Comparison of ENCODE assay signal across 17 mouse cellular contexts in the genomic region with DNA sequence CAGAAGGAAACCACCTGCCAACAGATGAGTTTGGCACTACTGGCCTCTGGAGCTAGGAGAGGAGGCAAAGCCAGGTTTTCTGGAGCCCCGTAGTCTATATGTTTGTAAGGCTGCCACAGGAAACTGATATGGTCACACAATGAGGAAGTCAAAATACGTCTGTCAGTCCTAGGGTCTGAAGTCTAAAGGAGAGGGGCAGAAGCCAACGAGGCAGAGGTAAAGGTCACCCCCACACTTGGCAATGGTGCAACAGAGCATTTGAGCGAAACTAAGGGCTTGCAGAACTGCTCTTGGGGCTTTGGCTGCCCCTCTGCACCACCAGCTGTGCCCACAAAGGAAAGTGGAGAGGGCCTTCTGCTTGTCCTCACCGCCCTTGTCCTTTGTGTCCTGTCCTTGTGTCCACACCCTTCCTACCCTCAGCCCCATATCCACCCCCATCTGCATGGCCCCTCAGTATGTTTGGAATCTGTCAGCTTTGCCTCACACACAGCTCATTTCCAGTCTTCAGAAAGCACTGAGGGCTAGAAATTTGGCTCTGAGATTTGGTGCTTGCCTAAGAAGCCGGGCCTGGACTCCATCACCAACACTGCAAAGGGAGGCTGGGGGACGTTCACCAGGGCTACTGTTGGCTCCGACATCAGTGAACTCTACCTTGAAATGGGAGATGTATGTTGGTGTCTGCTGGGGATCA. TPM values are rescaled to one million over a fixed set of nuclear protein-coding genes. Genes with fewer than 3 reads are reported as not detected.
A peak's percentile ranks its signal among the peaks of the same experiment; 100 is the strongest.
DNase-seq lines count a peak whose midpoint lies in the region; ATAC-seq and TF ChIP-seq lines count a peak whose summit lies in the region.
"Had no signal": no experiment of that assay in that cellular context is flagged by ENCODE, and none has a peak within 500 bp of the region (broad histone marks: within the 10 kb centered on the region; RNA-seq: fewer than 3 reads in every experiment).

No protein-coding gene starts in this region.

- H3K36me3 ChIP-seq in liver, embryonic 13.5 days, result 0 out of 2 replicates have a peak, but pooled peaks cover 5% of the 10 kb centered on the region
- peaks cover 8% of the 10 kb centered on the region for H3K36me3 ChIP-seq in liver, postnatal 0 days (replicated peaks; ENCODE audit: insufficient read depth, low read length)
- H3K36me3 ChIP-seq in lung, postnatal 0 days (ENCODE audit: insufficient read depth, low read length), result no peaks in the 10 kb centered on the region

- no peak overlapping the region for H3K9ac ChIP-seq in liver, embryonic 13.5 days
- H3K9ac ChIP-seq in liver, postnatal 0 days (replicated peaks), result no peak overlapping the region
- H3K9ac ChIP-seq in lung, postnatal 0 days (replicated peaks; ENCODE audit: low read depth), result no peak overlapping the region
- H3K9ac ChIP-seq: forebrain, embryonic 13.5 days; liver, embryonic 14.5 days had no signal

- DNase-seq in heart, adult 11 months, result peak; percentile 82
- DNase-seq in heart, adult 9 months (ENCODE audit: low spot score in 2 of 2), result no peak
- DNase-seq in liver, embryonic 13.5 days, result no peak
- no peak for DNase-seq in liver, postnatal 0 days
- peak; percentile 91 for DNase-seq in lung, postnatal 0 days (ENCODE audit: low spot score)
- no peak for DNase-seq in layer of hippocampus, adult 9-11 months
- no peak for DNase-seq in Muller cell, postnatal 12 days (ENCODE audit: inconsistent ontology term)
- DNase-seq: cerebellum, adult 18-20 months; heart, adult 18-20 months; kidney, adult 18-20 months; kidney, postnatal 25 days; midbrain, embryonic 14.5 days; right cerebral cortex, postnatal 25 days; thymus, adult 18-20 months had no signal

- TF ChIP-seq CTCF in liver, postnatal 0 days (IDR thresholded peaks at IDR 0.05; ENCODE audit: low read depth), result no peak
- TF ChIP-seq CTCF in lung, postnatal 0 days (IDR thresholded peaks at IDR 0.05), result no peak

- H3K4me1 ChIP-seq in liver, embryonic 13.5 days (replicated peaks), result peaks cover 11% of the 10 kb centered on the region
- H3K4me1 ChIP-seq in liver, postnatal 0 days (ENCODE audit: insufficient read depth), result no peaks in the 10 kb centered on the region; the same call in 1 of the 2 replicates
- peaks cover 4% of the 10 kb centered on the region; the same call in 1 of the 2 replicates for H3K4me1 ChIP-seq in lung, postnatal 0 days (ENCODE audit: insufficient read depth, low read depth, low read length)
- H3K4me1 ChIP-seq: forebrain, embryonic 13.5 days had no signal

- TF ChIP-seq EP300 in liver, postnatal 0 days (IDR thresholded peaks at IDR 0.05; ENCODE audit: low read depth), result no peak
- peak; percentile 88 for TF ChIP-seq EP300 in lung, postnatal 0 days (IDR thresholded peaks at IDR 0.05)

- 41% methylated on average over 8 of the region's 8 CpGs for WGBS in liver, embryonic 13.5 days (ENCODE audit: insufficient replicate concordance)
- WGBS in liver, postnatal 0 days (ENCODE audit: insufficient replicate concordance), result 42% methylated on average over 8 of the region's 8 CpGs
- 41% methylated on average over 8 of the region's 8 CpGs for WGBS in lung, postnatal 0 days

- 0 out of 2 replicates have a peak, but pooled peaks have one; percentile 18 for ATAC-seq in liver, embryonic 13.5 days (ENCODE audit: low read depth)
- ATAC-seq in liver, postnatal 0 days, result no peak
- peak; percentile 86 for ATAC-seq in lung, postnatal 0 days
- 0 out of 2 replicates have a peak, but pooled peaks have one; percentile 14 for ATAC-seq in monocyte, adult 5-6 weeks (replicated peaks; ENCODE audit: insufficient number of reproducible peaks, low FRiP score, low TSS enrichment, poor library complexity, severe bottlenecking)
- ATAC-seq: forebrain, embryonic 13.5 days had no signal

- H3K4me3 ChIP-seq in liver, embryonic 13.5 days (replicated peaks), result no peak overlapping the region
- H3K4me3 ChIP-seq in liver, postnatal 0 days (ENCODE audit: low read depth, low read length), result no peak overlapping the region
- H3K4me3 ChIP-seq in lung, postnatal 0 days (ENCODE audit: low read depth, low read length), result no peak overlapping the region
- H3K4me3 ChIP-seq: forebrain, embryonic 13.5 days had no signal

- no peak overlapping the region for H3K27ac ChIP-seq in liver, embryonic 13.5 days
- no peak overlapping the region for H3K27ac ChIP-seq in liver, postnatal 0 days (ENCODE audit: low read depth)
- H3K27ac ChIP-seq in lung, postnatal 0 days (ENCODE audit: low read length), result peak overlapping the region; percentile 82
- H3K27ac ChIP-seq: forebrain, embryonic 13.5 days; liver, embryonic 14.5 days had no signal

- H3K27me3 ChIP-seq in liver, embryonic 13.5 days, result no peaks in the 10 kb centered on the region
- H3K27me3 ChIP-seq in liver, postnatal 0 days (ENCODE audit: insufficient read depth, low read length), result no peaks in the 10 kb centered on the region
- no peaks in the 10 kb centered on the region for H3K27me3 ChIP-seq in lung, postnatal 0 days (replicated peaks; ENCODE audit: insufficient read depth, low read length)
- H3K27me3 ChIP-seq: forebrain, embryonic 13.5 days had no signal

- no peaks in the 10 kb centered on the region for H3K9me3 ChIP-seq in liver, embryonic 13.5 days (replicated peaks)
- no peaks in the 10 kb centered on the region for H3K9me3 ChIP-seq in liver, postnatal 0 days (ENCODE audit: low read length)
- no peaks in the 10 kb centered on the region for H3K9me3 ChIP-seq in lung, postnatal 0 days (ENCODE audit: low read length)

- H3K4me2 ChIP-seq in liver, embryonic 13.5 days, result no peak overlapping the region
- H3K4me2 ChIP-seq in liver, postnatal 0 days (ENCODE audit: low read depth, low read length), result no peak overlapping the region
- no peak overlapping the region for H3K4me2 ChIP-seq in lung, postnatal 0 days (replicated peaks; ENCODE audit: low read depth, low read length)
- H3K4me2 ChIP-seq: forebrain, embryonic 13.5 days had no signal

RNA-seq across cellular contexts. Expression of a gene that starts 24.4 kb away (rescaled TPM):
- 5.6 and 7.5 TPM in 2 replicates for polyA plus RNA-seq in liver, embryonic 13.5 days (2015; fragmentation: Nextera tagmentation; extraction: Ambion mirVana)
- polyA plus RNA-seq in liver, postnatal 0 days (2015; fragmentation: Nextera tagmentation; extraction: Ambion mirVana), result 3.5 and 4.0 TPM in 2 replicates
- polyA plus RNA-seq in lung, postnatal 0 days (2015; fragmentation: Nextera tagmentation; extraction: Ambion mirVana), result 39.0 and 40.3 TPM in 2 replicates
- total RNA-seq in monocyte, adult 5-6 weeks (2017), result 34.2 to 50.5 TPM (median 34.5 TPM) in 3 replicates

Comparison
In these comparisons a context has a peak if more than half of its experiments do, and no peak if none do; other contexts are left out.
1. DNase-seq: peak in heart, adult 11 months (single experiment) and lung, postnatal 0 days (single experiment); none in heart, adult 9 months (0 of 2), liver, embryonic 13.5 days (single experiment), liver, postnatal 0 days (single experiment), layer of hippocampus, adult 9-11 months (single experiment) and Muller cell, postnatal 12 days (single experiment).